Mouse (Mus musculus): Measurements from ENCODE around the gene Olfr139. TPM values are rescaled to one million over a fixed set of nuclear protein-coding genes. Genes with fewer than 3 reads are reported as not detected.

Olfr139 gene
- not detected in 2 replicates for polyA plus RNA-seq (2015; fragmentation: Nextera tagmentation; extraction: Ambion mirVana)

DNA sequence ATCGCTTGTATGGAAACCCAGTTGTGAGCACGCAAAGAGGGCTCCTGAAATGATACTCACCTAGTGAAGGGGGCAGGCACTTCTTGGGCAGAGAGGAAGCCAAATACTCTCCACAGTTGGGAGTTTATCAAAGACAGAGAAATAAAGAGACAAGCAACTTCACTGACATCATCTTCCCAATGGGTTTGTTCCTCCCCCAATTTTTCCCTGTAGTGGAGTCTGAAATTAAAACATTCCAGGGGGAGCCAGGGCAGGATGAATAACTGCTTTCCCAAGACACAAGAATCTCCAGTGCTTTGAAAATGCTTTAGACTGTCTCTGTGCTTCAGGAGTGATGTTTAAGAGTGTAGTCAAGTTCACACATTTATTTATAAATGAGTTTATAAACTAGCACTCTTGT is at the start of gene Olfr139, which contains the start of gene Olfr399:
Gene Olfr139, minus strand, starts transcription at position 101 of the 400 bp plus-strand sequence.
Gene Olfr399, minus strand, starts transcription at position 165 of the 400 bp plus-strand sequence.

DNA sequence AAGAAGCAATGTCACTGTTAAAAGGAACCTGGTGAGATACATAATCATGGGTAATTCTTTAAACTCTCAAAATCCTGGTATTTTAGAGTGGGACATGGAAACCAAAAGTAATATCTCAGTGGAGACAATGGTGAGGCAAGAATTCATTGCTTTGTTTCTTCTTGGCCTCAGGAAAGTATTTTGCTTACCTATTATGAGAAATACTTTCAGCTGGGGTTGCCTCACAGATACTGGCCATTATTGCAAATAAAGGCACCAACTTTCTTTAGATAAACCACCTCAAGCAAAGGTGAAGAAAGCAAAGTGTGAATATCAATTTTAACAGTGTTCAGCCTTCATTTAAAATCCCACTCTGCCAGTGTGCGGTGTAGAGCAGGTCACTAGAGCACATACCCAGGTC is 13.3 kb upstream of the Olfr139 start, which contains the start of gene Zfp616:
Gene Zfp616, plus strand, starts transcription at position 301 of the 400 bp plus-strand sequence.

Other genes starting within 250 kb of the Olfr139 start
- not detected in 2 replicates for gene Olfr392, start 239.5 kb downstream of the Olfr139 start, polyA plus RNA-seq (2015; fragmentation: Nextera tagmentation; extraction: Ambion mirVana)
- not detected in 2 replicates for gene Olfr393, start 205.1 kb downstream of the Olfr139 start, polyA plus RNA-seq (2015; fragmentation: Nextera tagmentation; extraction: Ambion mirVana)
- not detected in 2 replicates for gene Olfr394, start 165.8 kb downstream of the Olfr139 start, polyA plus RNA-seq (2015; fragmentation: Nextera tagmentation; extraction: Ambion mirVana)
- not detected in 2 replicates for gene Olfr395, start 147.3 kb downstream of the Olfr139 start, polyA plus RNA-seq (2015; fragmentation: Nextera tagmentation; extraction: Ambion mirVana)
- not detected in 2 replicates for gene Olfr23, start 119.9 kb downstream of the Olfr139 start, polyA plus RNA-seq (2015; fragmentation: Nextera tagmentation; extraction: Ambion mirVana)
- gene Olfr397, start 95.7 kb downstream of the Olfr139 start, polyA plus RNA-seq (2015; fragmentation: Nextera tagmentation; extraction: Ambion mirVana): not detected in 2 replicates
- not detected in 2 replicates for gene Olfr398, start 66.1 kb downstream of the Olfr139 start, polyA plus RNA-seq (2015; fragmentation: Nextera tagmentation; extraction: Ambion mirVana)
- not detected in 2 replicates for gene Olfr399, start 64 bp upstream of the Olfr139 start, polyA plus RNA-seq (2015; fragmentation: Nextera tagmentation; extraction: Ambion mirVana)
- not detected in 2 replicates for gene Zfp616, start 13.4 kb upstream of the Olfr139 start, polyA plus RNA-seq (2015; fragmentation: Nextera tagmentation; extraction: Ambion mirVana)
- gene Olfr401, start 57.2 kb upstream of the Olfr139 start, polyA plus RNA-seq (2015; fragmentation: Nextera tagmentation; extraction: Ambion mirVana): not detected in 2 replicates
- not detected in 2 replicates for gene Olfr402, start 97.0 kb upstream of the Olfr139 start, polyA plus RNA-seq (2015; fragmentation: Nextera tagmentation; extraction: Ambion mirVana)
- not detected in 2 replicates for gene Olfr403, start 129.7 kb upstream of the Olfr139 start, polyA plus RNA-seq (2015; fragmentation: Nextera tagmentation; extraction: Ambion mirVana)
- not detected in 2 replicates for gene Olfr43, start 154.8 kb upstream of the Olfr139 start, polyA plus RNA-seq (2015; fragmentation: Nextera tagmentation; extraction: Ambion mirVana)
- gene Olfr406, start 203.3 kb upstream of the Olfr139 start, polyA plus RNA-seq (2015; fragmentation: Nextera tagmentation; extraction: Ambion mirVana): not detected in 2 replicates
- gene Olfr59, start 227.2 kb upstream of the Olfr139 start, polyA plus RNA-seq (2015; fragmentation: Nextera tagmentation; extraction: Ambion mirVana): not detected in 2 replicates